Mouse (Mus musculus) ovary, adult 10 weeks (tissue): Measurements from ENCODE around the gene Gm3164. TPM values are rescaled to one million over a fixed set of nuclear protein-coding genes. Genes with fewer than 3 reads are reported as not detected.

Experiments used
- polyA plus RNA-seq: library from polyadenylated mRNA; stranded (reverse); fragments of 350-450 nt; fragmentation: Illumina TruSeq; extraction: RNeasy Lipid Tissue Mini Kit (QIAGEN cat#74804); gene quantifications from one replicate; pipeline ENCODE4 v1.2.3, GENCODE M21; 2014

The Gm3164 gene
- polyA plus RNA-seq, result not detected

GRCm38 (mm10) chr14:4414965-4415835 is at the start of gene Gm3164:
TSS of gene Gm3164 (plus strand) at chr14:4415448.

GRCm38 (mm10) chr14:4397226-4397625 is 18.0 kb upstream of the Gm3164 start, which contains the start of gene Gm3159:
TSS of gene Gm3159 (plus strand) at chr14:4397526.

DNA sequence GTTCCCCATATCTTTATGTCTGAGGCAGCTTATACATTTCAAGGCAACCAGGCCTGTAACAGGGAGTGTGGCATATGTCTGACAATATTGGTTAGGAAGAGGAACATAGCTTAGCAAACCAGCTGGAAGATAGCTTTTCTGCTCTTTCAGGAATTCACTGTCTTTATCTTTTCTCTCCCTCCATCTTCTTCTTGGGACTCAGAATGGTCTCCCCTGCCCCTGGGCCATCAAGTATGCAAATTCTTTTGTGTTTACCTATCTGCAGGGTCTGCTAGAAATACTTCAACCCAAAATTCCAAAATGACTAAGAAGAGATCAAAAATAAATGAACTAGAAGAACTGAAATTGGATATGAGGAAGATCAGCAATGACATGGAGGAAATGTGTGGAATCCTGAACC is 15.4 kb downstream of the Gm3164 start, which contains the start of gene Gm3173:
Gene Gm3173, plus strand, starts transcription at position 301 of the 400 bp plus-strand sequence.

DNA sequence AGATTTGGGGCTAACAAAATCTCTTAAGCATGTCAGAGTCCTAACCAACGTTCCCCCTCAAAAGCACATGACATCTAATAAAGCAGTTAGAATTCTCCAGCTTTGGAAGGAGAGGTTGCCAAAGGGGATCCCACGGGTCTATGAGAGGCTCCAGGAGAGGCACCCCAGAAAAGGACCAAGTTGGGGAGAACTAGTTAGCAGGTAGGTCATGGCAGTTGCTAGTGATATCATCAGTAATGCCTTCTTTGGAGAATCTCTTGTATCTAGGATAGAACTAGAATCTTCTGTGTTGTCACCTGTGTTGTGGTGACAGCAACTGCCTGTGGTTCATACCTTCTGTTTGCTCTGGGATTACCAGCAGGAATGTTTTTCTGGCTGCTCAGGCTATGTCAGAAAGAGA is 66.2 kb downstream of the Gm3164 start, which contains the start of gene Gm3182:
Gene Gm3182, plus strand, starts transcription at position 301 of the 400 bp plus-strand sequence.

Other genes with a start within 250 kb of the Gm3164 start
- gene Gm2974, start 232.9 kb upstream of the Gm3164 start, polyA plus RNA-seq, result not detected
- not detected for gene Gm3138, start 165.8 kb upstream of the Gm3164 start, polyA plus RNA-seq
- not detected for gene Gm3149, start 98.2 kb upstream of the Gm3164 start, polyA plus RNA-seq
- not detected for gene 2610042L04Rik, start 80.7 kb upstream of the Gm3164 start, polyA plus RNA-seq
- not detected for gene Gm3159, start 17.9 kb upstream of the Gm3164 start, polyA plus RNA-seq
- gene Gm3173, start 15.5 kb downstream of the Gm3164 start, polyA plus RNA-seq, result not detected
- not detected for gene Gm3182, start 66.3 kb downstream of the Gm3164 start, polyA plus RNA-seq
- gene Gm3047, start 140.0 kb downstream of the Gm3164 start, polyA plus RNA-seq, result not detected
- gene Gm8159, start 216.9 kb downstream of the Gm3164 start, polyA plus RNA-seq, result not detected
- not detected for gene Gm3239, start 248.7 kb downstream of the Gm3164 start, polyA plus RNA-seq